Mouse (Mus musculus): ENCODE measurements around the gene Klf16.

Gene Klf16

GRCm38 (mm10) chr10:80575925-80576324, 1.2 kb downstream of the Klf16 start:
- no peak for DNase-seq (ENCODE audit: low read depth, low spot score)

GRCm38 (mm10) chr10:80574896-80575295, 2.2 kb downstream of the Klf16 start:
- DNase-seq (ENCODE audit: low read depth, low spot score), result no peak

DNA sequence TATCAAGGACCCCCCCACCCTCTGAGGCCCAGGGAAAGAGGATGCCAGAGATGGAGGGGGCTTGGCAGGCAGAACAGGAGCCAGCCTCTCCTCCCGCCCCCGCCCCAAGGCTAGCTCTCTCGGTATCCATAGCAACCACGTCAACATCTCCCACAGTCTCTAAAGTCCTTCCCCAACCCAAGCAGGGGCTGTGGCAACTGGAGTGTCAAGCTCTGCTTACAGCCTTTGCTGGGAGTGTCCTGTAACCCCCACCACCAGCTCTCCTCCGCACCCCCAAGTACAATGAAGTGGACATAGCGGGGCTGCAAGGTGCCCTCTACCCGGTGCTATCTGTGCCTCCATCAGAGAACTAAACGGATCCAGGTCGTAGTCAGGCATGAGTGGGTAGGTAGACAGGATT, 3.2 kb downstream of the Klf16 start:
- DNase-seq (ENCODE audit: low read depth, low spot score), result no peak

- no peak for DNase-seq (ENCODE audit: low read depth, low spot score)
These were observed 4.6 kb downstream of the Klf16 start for GRCm38 (mm10) chr10:80572477-80572876.

DNA sequence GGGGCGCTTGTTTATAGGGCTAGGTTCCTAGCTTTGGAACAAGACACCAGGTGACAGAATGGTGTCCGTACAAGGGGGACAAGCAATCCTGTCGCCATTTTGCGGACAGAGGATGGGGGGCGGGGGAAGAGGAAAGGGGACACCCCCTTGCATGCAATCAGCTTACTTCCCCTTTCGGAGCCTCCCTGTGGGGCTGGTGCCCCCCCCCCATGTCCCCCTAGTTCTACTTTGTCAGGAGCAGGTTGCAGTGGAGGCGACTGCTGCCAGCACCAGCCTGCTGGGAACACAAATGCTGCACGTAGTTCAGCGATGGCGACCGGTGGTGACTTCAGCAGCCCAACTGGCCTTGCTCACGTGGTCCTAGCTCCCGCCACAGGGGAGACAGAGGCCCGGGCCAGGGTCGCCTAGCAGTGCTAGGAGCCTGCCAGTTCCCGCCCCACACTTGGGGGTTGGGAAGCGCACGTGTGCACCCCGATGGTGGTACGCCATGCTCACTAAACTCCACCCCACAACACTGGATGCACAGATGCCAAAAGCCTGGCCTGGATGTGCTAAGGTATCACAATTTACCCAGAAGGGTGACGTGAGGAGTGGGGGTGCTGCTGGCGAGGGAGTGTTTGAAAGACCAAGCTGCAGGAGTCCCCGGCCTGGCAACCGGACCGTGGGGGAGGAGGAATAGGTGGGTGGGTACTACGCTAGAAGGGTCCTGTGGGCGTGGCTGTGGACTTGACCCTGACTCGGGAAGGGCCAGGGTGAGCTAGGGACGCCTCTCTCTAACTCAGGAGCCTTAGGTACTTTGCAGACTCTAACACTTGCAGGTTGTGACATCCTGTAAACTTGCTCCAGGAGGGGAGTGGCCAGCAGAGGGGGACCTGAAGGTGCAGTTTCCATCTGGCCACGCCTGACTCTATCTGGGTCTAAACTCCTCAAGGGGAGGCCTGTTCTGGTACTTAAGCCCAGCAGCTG, 6.0 kb downstream of the Klf16 start:
- no peak for DNase-seq (ENCODE audit: low read depth, low spot score)

- DNase-seq (ENCODE audit: low read depth, low spot score), result no peak
These were observed 6.7 kb downstream of the Klf16 start for GRCm38 (mm10) chr10:80570419-80570818.

GRCm38 (mm10) chr10:80569664-80570066, 7.5 kb downstream of the Klf16 start:
- peak; percentile 69 for DNase-seq (ENCODE audit: low read depth, low spot score)

DNA sequence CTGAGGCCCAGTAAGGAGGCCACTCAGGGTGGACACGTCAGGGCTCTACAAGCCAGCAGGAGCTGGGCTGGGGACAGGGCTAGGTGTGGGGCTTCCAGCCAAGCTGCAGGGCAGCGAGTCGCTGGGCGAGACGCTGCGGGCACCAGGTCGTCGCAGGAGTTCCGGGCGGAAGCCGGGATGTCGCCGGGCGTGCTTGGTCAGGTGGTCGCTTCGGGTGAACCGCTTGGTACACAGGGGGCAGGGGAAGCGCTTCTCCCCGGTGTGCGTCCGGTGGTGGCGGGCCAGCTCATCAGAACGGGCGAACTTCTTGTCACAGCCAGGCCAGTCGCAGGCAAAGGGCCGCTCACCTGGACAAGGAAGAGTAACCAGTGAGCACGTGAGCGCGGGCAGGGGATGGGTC, 8.2 kb downstream of the Klf16 start:
- no peak for DNase-seq (ENCODE audit: low read depth, low spot score)

DNA sequence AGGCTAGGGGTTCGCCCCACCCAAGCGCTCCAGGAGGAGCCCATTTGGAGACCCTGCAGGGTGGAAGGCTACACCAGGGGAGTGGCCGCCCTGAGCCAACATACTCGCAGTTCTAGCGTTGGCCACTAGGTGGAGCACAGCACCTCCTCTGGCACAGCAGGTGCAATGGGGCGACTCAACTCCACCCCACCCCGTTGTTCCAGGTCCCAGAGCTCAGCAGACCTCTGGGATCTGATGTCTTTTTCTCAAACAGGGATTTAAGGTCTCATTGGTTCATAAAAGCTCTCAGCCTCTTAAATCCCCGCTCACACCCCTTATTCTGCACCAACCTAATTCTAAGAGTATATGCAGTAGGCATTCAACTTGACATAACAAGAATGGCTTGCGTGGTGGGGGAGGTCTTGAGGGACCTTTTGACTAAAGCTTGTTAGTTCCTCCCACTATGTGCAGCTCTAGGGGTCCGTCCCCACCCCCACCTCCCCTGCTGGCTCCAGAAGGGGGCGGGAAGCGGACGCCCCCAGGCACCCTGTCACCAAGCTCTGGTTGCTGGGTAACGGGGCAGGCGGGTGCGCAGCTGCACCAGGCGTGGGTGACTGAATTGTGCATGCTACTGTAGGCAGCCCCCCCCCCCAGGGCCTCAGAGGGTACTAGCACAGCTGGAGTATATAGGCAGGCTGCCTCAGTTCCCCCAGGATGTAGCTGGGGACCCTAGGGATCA, 10.6 kb downstream of the Klf16 start:
- DNase-seq (ENCODE audit: low read depth, low spot score), result peak; percentile 63

DNA sequence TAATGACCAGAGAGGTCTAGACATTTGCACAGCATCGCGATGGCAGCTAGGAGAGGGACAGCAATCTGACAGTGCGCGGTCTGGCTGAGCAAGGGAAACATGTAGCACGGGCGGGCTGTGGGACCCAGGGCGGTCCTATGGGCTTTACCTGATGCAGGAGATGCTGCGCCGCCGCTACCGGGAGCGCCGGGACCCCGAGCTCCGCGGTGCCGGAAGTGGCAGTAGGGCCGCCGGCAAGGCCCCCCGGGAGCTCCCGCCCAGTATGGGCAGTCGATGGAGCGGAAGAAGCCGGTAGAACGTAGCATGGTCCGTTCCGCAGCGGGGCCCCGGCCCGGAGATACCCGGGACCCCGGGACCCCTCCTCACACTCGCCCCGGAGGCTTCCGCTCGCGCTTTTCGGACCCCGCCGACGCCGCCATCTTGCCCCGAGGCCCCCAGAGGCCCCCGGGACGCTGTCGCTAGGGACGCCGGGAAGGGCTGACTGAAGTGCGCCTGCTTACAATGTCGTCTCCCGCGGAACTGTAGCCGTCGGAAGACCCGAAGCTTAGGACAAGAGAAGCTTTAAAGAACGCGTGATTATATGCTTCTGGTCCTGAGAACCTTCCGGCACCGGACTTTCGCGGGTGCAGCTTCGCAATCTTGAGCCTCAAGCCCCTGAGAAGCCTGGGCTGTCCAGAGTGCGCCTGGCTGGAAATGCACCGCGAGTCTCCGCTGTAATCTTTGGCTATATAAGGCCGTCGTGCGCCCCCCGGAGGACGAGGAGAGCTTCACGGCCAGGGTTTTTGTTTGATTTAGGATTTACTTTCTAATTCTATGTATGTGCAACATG, 15.8 kb downstream of the Klf16 start, which contains the start of gene Rexo1:
Gene Rexo1 (minus strand): TSS at position 445 of the 829 bp plus-strand sequence.
- peak; percentile 85 for DNase-seq (ENCODE audit: low read depth, low spot score)

- DNase-seq (ENCODE audit: low read depth, low spot score), result no peak
These were observed 16.5 kb downstream of the Klf16 start for GRCm38 (mm10) chr10:80560621-80561020.

- DNase-seq (ENCODE audit: low read depth, low spot score), result no peak
These were observed 17.7 kb downstream of the Klf16 start for GRCm38 (mm10) chr10:80559431-80559830.

- DNase-seq (ENCODE audit: low read depth, low spot score), result peak; percentile 54
These were observed 19.7 kb downstream of the Klf16 start for GRCm38 (mm10) chr10:80557346-80557965.

DNA sequence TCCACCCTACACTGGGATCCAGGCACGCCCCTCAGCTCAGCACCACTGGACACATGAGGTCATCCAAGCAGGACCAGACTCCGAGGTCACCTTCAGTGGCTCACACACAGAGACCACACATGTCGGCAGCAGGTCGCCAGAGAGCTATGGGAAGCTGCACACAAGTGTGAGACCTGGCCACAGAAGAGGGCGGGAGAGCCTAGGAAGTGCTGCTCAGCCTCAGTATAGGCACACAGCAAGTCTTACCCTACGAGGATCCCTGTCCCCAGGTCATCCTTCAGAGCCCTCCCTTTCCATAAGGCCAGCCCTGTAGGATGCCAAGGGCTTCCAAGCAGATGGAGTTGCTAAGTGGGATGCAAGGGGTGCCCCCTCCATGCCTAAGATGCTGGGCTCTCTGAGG, 23.1 kb downstream of the Klf16 start:
- no peak for DNase-seq (ENCODE audit: low read depth, low spot score)

GRCm38 (mm10) chr10:80553575-80553974, 23.5 kb downstream of the Klf16 start:
- no peak for DNase-seq (ENCODE audit: low read depth, low spot score)

DNA sequence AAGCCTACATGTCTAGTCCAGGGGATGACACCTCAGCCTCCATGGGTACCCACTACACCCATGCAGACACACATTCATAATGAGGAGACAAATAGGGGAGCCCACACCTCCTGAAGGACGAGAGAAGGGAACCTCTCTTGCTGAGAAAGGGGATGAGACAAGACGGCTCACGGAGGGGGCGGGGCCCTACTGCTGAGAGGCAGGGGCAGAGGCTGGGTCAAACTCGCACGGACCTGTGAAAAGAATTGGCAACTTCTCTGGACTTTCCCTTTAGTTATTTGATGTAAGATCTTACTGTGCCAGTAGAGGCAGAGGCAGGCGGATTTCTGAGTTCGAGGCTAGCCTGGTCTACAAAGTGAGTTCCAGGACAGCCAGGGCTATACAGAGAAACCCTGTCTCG, 24.8 kb downstream of the Klf16 start:
- no peak for DNase-seq (ENCODE audit: low read depth, low spot score)

DNA sequence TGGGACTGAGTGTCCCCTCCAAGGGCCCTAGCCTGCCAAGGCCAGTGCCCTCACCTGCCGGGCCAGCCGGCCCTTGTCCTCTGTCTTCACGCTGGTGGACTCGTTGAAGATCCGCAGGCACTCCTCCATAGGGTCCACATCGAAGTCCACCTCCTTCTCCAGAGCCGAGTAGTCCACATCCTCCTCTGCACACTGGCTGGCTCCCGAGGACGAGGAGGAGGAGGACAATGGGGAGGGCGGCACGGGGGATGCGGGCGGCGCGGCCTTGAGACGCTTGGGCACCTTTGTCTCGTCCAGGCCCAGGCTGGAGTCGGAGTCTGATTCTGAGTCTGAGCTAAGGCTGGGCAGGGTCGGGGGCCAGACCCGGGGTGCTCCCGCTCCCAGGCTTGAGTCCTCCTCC, 27.8 kb downstream of the Klf16 start:
- no peak for DNase-seq (ENCODE audit: low read depth, low spot score)

- DNase-seq (ENCODE audit: low read depth, low spot score), result peak; percentile 42
These were observed 28.6 kb downstream of the Klf16 start for GRCm38 (mm10) chr10:80548428-80549006.

GRCm38 (mm10) chr10:80547539-80547938, 29.6 kb downstream of the Klf16 start:
- no peak for DNase-seq (ENCODE audit: low read depth, low spot score)

DNA sequence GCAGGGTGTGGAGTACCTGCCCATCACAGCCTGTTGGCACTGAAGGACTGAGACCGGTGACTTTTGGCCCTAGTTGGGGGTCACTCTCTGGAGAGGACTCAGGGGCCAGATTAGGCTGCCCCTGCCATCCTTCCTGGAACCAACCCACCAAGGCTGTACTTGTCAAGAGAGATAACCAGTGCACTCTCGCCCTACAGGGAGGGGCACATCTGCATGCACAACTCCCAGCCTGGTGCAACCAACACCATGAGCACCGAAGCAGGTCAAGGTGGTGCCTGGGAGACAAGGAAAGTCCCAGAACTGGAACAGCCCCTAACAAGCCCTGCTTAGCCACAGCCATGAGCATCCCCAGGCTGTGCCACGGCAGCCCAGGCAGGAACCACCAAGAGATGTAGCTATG, 30.2 kb downstream of the Klf16 start:
- no peak for DNase-seq (ENCODE audit: low read depth, low spot score)

GRCm38 (mm10) chr10:80545590-80545989, 31.5 kb downstream of the Klf16 start:
- no peak for DNase-seq (ENCODE audit: low read depth, low spot score)

All from skeletal muscle tissue, adult 2 months (tissue).